Mouse (Mus musculus): ENCODE results near the gene Tmem168. TPM values are rescaled to one million over a fixed set of nuclear protein-coding genes. Genes with fewer than 3 reads are reported as not detected.

Gene Tmem168
- polyA plus RNA-seq, 1 experiment from 2014 or later: 26.7 TPM

GRCm38 (mm10) chr6:13610869-13611268 is 3.0 kb upstream of the Tmem168 start:
- Histone ChIP-seq H3K4me1 (peaks cover 14% of the 10 kb centered on the region), H3K9me3 (no peaks in the 10 kb centered on the region), H3K36me3 (no peaks in the 10 kb centered on the region), H3K27me3 (no peaks in the 10 kb centered on the region), H3K9ac (replicated peaks) (no peak overlapping the region), H3K27ac (replicated peaks) (no peak overlapping the region), H3K4me3 (no peak overlapping the region), H3K4me2 (replicated peaks) (no peak overlapping the region)
- 97% methylated on average over 2 of the region's 2 CpGs for WGBS
- no peak for ATAC-seq (replicated peaks)

- whole genome bisulfite sequencing: 58% methylated on average over 5 of the region's 5 CpGs
- Histone ChIP-seq H3K36me3 (no peaks in the 10 kb centered on the region), H3K4me3 (no peak overlapping the region), H3K4me1 (peaks cover 17% of the 10 kb centered on the region), H3K9me3 (no peaks in the 10 kb centered on the region), H3K27me3 (no peaks in the 10 kb centered on the region), H3K9ac (replicated peaks) (no peak overlapping the region), H3K4me2 (replicated peaks) (no peak overlapping the region), H3K27ac (replicated peaks) (no peak overlapping the region)
- no peak for ATAC-seq (replicated peaks)
These were observed 1.6 kb upstream of the Tmem168 start for GRCm38 (mm10) chr6:13609353-13610140.

GRCm38 (mm10) chr6:13606921-13607620 is 829 bp downstream of the Tmem168 start:
- no peak for ATAC-seq (replicated peaks)
- H3K4me2 ChIP-seq (replicated peaks): peak overlapping the region; percentile 63
- peak overlapping the region; percentile 84 for H3K4me3 ChIP-seq
- 14% methylated on average over 15 of the region's 15 CpGs for WGBS
- H3K36me3 ChIP-seq: peaks cover 6% of the 10 kb centered on the region; the same call in 1 of the 2 replicates
- peaks cover 17% of the 10 kb centered on the region for H3K4me1 ChIP-seq
- H3K27me3 ChIP-seq: no peaks in the 10 kb centered on the region
- H3K9ac ChIP-seq (replicated peaks): peak overlapping the region; percentile 72
- H3K27ac ChIP-seq (replicated peaks): peak overlapping the region; percentile 87
- no peaks in the 10 kb centered on the region for H3K9me3 ChIP-seq

GRCm38 (mm10) chr6:13606394-13606793 is 1.5 kb downstream of the Tmem168 start:
- WGBS: 80% methylated on average over 4 of the region's 4 CpGs
- 0 out of 2 replicates have a peak overlapping the region, but pooled peaks have one; percentile 10 for H3K9ac ChIP-seq (replicated peaks)
- no peak for ATAC-seq (replicated peaks)
- no peaks in the 10 kb centered on the region for H3K9me3 ChIP-seq
- no peaks in the 10 kb centered on the region for H3K27me3 ChIP-seq
- H3K36me3 ChIP-seq: peaks cover 6% of the 10 kb centered on the region; the same call in 1 of the 2 replicates
- peak overlapping the region; percentile 63 for H3K4me2 ChIP-seq (replicated peaks)
- peaks cover 22% of the 10 kb centered on the region for H3K4me1 ChIP-seq
- no peak overlapping the region for H3K27ac ChIP-seq (replicated peaks)
- peak overlapping the region; percentile 84 for H3K4me3 ChIP-seq

GRCm38 (mm10) chr6:13603134-13603533 is 4.8 kb downstream of the Tmem168 start:
- Histone ChIP-seq H3K4me1 (peaks cover 26% of the 10 kb centered on the region), H3K27ac (replicated peaks) (no peak overlapping the region), H3K36me3 (peaks cover 6% of the 10 kb centered on the region; the same call in 1 of the 2 replicates), H3K9me3 (no peaks in the 10 kb centered on the region), H3K4me2 (replicated peaks) (no peak overlapping the region), H3K27me3 (no peaks in the 10 kb centered on the region), H3K4me3 (no peak overlapping the region), H3K9ac (replicated peaks) (no peak overlapping the region)
- no peak for ATAC-seq (replicated peaks)
- 97% methylated on average over 6 of the region's 6 CpGs for WGBS

- Histone ChIP-seq H3K27me3 (no peaks in the 10 kb centered on the region), H3K36me3 (peaks cover 6% of the 10 kb centered on the region; the same call in 1 of the 2 replicates), H3K4me2 (replicated peaks) (no peak overlapping the region), H3K4me3 (no peak overlapping the region), H3K4me1 (peaks cover 20% of the 10 kb centered on the region), H3K9ac (replicated peaks) (no peak overlapping the region), H3K9me3 (no peaks in the 10 kb centered on the region), H3K27ac (replicated peaks) (no peak overlapping the region)
- 76% methylated on average over 6 of the region's 6 CpGs for WGBS
- no peak for ATAC-seq (replicated peaks)
These were observed 6.3 kb downstream of the Tmem168 start for GRCm38 (mm10) chr6:13601587-13601986.

GRCm38 (mm10) chr6:13598239-13598923 is 9.5 kb downstream of the Tmem168 start:
- no peak for ATAC-seq (replicated peaks)
- H3K9ac ChIP-seq (replicated peaks): no peak overlapping the region
- WGBS: 75% methylated on average over 7 of the region's 7 CpGs
- peaks cover 16% of the 10 kb centered on the region for H3K4me1 ChIP-seq
- peaks cover 18% of the 10 kb centered on the region for H3K36me3 ChIP-seq
- no peaks in the 10 kb centered on the region for H3K27me3 ChIP-seq
- no peak overlapping the region for H3K4me2 ChIP-seq (replicated peaks)
- no peaks in the 10 kb centered on the region for H3K9me3 ChIP-seq
- no peak overlapping the region for H3K27ac ChIP-seq (replicated peaks)
- H3K4me3 ChIP-seq: no peak overlapping the region

- H3K27me3 ChIP-seq: no peaks in the 10 kb centered on the region
- H3K9ac ChIP-seq (replicated peaks): no peak overlapping the region
- no peak overlapping the region for H3K4me2 ChIP-seq (replicated peaks)
- no peaks in the 10 kb centered on the region for H3K9me3 ChIP-seq
- no peak for ATAC-seq (replicated peaks)
- H3K4me3 ChIP-seq: no peak overlapping the region
- 85% methylated on average over 4 of the region's 4 CpGs for WGBS
- no peaks in the 10 kb centered on the region for H3K4me1 ChIP-seq
- H3K27ac ChIP-seq (replicated peaks): no peak overlapping the region
- H3K36me3 ChIP-seq: peaks cover 39% of the 10 kb centered on the region
These were observed 15.1 kb downstream of the Tmem168 start for GRCm38 (mm10) chr6:13592729-13593345.

- WGBS: 59% methylated on average over 2 of the region's 2 CpGs
- H3K4me2 ChIP-seq (replicated peaks): no peak overlapping the region
- no peak overlapping the region for H3K27ac ChIP-seq (replicated peaks)
- ATAC-seq (replicated peaks): no peak
- H3K4me1 ChIP-seq: no peaks in the 10 kb centered on the region
- H3K36me3 ChIP-seq: peaks cover 24% of the 10 kb centered on the region
- H3K4me3 ChIP-seq: no peak overlapping the region
- H3K9ac ChIP-seq (replicated peaks): no peak overlapping the region
- H3K27me3 ChIP-seq: no peaks in the 10 kb centered on the region
- H3K9me3 ChIP-seq: no peaks in the 10 kb centered on the region
These were observed 21.3 kb downstream of the Tmem168 start for GRCm38 (mm10) chr6:13586560-13586959.

- no peaks in the 10 kb centered on the region for H3K27me3 ChIP-seq
- H3K4me2 ChIP-seq (replicated peaks): no peak overlapping the region
- no peak for ATAC-seq (replicated peaks)
- H3K9me3 ChIP-seq: no peaks in the 10 kb centered on the region
- H3K36me3 ChIP-seq: peaks cover 20% of the 10 kb centered on the region
- WGBS: 91% methylated on average over 8 of the region's 8 CpGs
- no peak overlapping the region for H3K9ac ChIP-seq (replicated peaks)
- H3K4me1 ChIP-seq: no peaks in the 10 kb centered on the region
- H3K27ac ChIP-seq (replicated peaks): no peak overlapping the region
- H3K4me3 ChIP-seq: no peak overlapping the region
These were observed 21.7 kb downstream of the Tmem168 start for GRCm38 (mm10) chr6:13586154-13586553.

GRCm38 (mm10) chr6:13584788-13585187 is 23.1 kb downstream of the Tmem168 start:
- Histone ChIP-seq H3K4me2 (replicated peaks) (no peak overlapping the region), H3K36me3 (peaks cover 18% of the 10 kb centered on the region), H3K27ac (replicated peaks) (no peak overlapping the region), H3K9ac (replicated peaks) (no peak overlapping the region), H3K9me3 (no peaks in the 10 kb centered on the region), H3K4me1 (no peaks in the 10 kb centered on the region), H3K4me3 (no peak overlapping the region), H3K27me3 (no peaks in the 10 kb centered on the region)
- ATAC-seq (replicated peaks): no peak
- 84% methylated on average over 6 of the region's 6 CpGs for WGBS
